Mouse (Mus musculus): ENCODE results near the gene Ubxn7. TPM values are rescaled to one million over a fixed set of nuclear protein-coding genes. Genes with fewer than 3 reads are reported as not detected.

The Ubxn7 gene
- polyA plus RNA-seq, 1 experiment from 2014 or later: 27.0 TPM

DNA sequence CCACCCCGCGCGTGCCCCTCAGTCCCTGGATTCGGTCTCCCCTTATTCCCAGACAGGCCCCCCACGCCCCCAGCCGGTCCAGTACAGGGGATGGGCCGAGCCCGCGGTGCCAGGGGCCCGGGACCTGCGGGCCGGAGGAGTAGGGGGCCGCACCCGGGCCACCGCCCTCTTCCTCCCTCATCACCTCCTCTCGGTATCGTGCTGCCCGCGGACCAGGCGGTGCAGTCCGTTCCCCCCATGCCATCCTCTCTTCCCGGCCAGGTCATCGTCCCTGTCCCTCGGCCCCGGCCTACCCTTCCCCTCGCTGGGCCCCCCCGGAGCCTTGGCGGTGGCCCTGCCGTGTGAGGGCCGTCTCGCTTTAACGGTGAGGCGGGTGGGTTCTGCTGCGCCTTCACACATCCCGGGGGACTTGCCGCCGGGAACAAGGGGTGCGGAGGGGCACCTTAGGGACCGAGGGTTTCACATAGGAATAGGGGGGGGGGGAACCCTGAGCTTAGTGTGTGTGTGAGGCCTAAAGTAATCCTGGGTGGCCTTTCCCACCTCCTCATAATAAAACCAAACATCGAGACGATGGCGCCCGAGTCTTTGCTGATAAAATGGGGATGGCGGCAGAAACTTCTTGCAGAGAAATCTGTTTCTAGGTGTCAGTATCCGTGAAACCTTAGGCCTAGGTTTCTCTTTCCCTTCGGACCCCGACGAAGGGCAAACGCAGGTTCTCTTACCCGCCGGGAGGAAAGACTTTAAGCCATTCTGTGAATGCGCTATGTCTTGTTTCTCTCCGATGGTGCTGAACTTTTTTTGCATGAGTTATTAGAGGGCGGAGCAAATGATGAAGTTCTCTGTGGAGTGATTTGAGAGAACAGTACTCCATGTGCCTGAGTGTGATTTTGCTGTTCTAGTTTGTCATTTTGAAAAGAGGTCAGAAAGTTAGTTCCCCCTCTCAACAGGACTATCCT lies 777 bp downstream of the Ubxn7 start:
- Histone ChIP-seq H3K9me3 (no peaks in the 10 kb centered on the region), H3K4me1 (peaks cover 16% of the 10 kb centered on the region), H3K4me3 (peak overlapping the region; percentile 99), H3K27me3 (replicated peaks; ENCODE audit: low read depth, poor library complexity, severe bottlenecking) (no peaks in the 10 kb centered on the region), H3K27ac (replicated peaks) (peak overlapping the region; percentile 99), H3K36me3 (replicated peaks) (peaks cover 3% of the 10 kb centered on the region; the same call in 1 of the 2 replicates)
- WGBS: under 1% methylated on average over 54 of the region's 54 CpGs
- peak; percentile 75 for DNase-seq (ENCODE audit: low spot score)

DNA sequence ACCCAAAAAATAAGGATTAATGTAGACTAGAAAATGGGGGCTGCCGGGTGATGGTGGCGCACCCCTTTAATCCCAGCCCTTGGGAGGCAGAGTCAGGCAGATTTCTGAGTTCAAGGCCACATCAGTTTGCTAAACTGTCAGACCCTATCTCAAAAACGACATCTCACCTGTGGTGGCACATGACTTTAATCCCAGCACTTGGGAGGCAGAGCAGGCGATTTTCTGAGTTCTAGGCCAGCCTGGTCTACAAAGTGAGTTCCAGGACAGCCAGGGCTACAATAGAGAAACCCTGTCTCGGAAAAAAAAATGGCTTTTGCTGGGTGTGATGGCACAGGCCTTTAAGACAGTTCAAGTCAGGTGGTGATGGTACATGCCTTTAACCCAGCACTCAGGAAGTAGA lies 3.1 kb downstream of the Ubxn7 start:
- no peak overlapping the region for H3K4me3 ChIP-seq
- H3K36me3 ChIP-seq (replicated peaks): peaks cover 3% of the 10 kb centered on the region; the same call in 1 of the 2 replicates
- H3K4me1 ChIP-seq: peaks cover 16% of the 10 kb centered on the region
- no peaks in the 10 kb centered on the region for H3K9me3 ChIP-seq
- 89% methylated on average over 5 of the region's 5 CpGs for WGBS
- H3K27ac ChIP-seq (replicated peaks): no peak overlapping the region
- DNase-seq (ENCODE audit: low spot score): no peak
- no peaks in the 10 kb centered on the region for H3K27me3 ChIP-seq (replicated peaks; ENCODE audit: low read depth, poor library complexity, severe bottlenecking)

DNA sequence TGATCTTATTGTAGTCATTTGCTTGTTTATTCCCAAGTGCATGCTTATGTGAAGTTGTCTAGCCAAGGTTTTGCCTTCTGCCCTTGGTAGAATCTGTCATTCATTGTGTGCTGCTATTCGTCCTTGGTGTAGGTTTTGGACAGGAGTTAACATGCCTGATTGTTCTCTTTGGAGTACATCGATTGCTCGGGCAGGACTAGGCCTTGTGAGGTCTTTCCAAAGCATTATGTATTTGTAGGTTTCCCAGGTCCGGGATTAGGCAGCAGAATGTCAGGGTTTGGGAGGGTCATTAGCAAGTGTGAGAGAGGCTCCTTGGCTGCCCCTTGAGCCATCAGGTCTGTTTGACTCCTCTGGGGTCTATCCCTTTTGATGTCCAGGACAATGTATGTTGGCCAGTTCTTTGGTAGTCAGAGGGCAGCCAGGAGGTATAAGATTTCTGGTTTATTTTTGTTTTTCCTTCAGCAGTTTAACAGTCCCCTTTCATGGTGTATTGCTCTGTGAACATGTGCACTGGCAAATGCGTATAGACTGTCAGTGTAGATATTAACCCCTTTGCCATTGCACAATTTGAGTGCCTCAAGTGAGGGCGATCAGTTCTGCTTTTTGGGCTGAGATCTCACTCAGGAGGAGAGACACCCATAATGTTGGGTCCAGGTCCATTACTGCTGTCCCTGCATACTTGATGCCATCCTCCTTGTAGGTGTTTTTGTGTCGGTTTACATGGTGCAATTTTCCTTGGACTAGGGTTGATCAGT lies 4.1 kb downstream of the Ubxn7 start:
- Histone ChIP-seq H3K27ac (replicated peaks) (no peak overlapping the region), H3K4me1 (peaks cover 10% of the 10 kb centered on the region), H3K9me3 (no peaks in the 10 kb centered on the region), H3K4me3 (no peak overlapping the region), H3K36me3 (replicated peaks) (peaks cover 3% of the 10 kb centered on the region), H3K27me3 (replicated peaks; ENCODE audit: low read depth, poor library complexity, severe bottlenecking) (no peaks in the 10 kb centered on the region)
- no peak for DNase-seq (ENCODE audit: low spot score)
- WGBS: 80% methylated on average over 7 of the region's 7 CpGs

DNA sequence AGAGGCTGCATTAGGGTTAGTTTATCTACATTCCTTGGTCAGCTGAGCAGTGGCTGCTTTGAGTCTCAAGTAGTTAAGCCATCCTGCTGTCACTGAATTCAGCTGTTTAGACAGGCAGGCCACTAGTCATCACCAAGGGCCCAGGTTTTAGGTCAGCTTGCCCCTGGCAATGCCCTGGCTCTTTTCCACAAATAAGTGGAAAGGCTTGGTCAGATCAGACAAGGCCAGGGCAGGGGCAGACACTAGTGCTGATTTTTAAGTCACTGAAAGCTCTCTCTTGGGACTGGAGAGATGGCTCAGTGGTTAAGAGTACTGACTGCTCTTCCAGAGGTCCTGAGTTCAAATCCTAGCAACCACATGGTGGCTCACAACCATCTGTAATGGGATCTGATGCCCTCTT lies 4.9 kb downstream of the Ubxn7 start:
- DNase-seq (ENCODE audit: low spot score): no peak
- no peaks in the 10 kb centered on the region for H3K9me3 ChIP-seq
- H3K27me3 ChIP-seq (replicated peaks; ENCODE audit: low read depth, poor library complexity, severe bottlenecking): no peaks in the 10 kb centered on the region
- peaks cover 8% of the 10 kb centered on the region for H3K4me1 ChIP-seq
- H3K27ac ChIP-seq (replicated peaks): no peak overlapping the region
- H3K4me3 ChIP-seq: no peak overlapping the region
- H3K36me3 ChIP-seq (replicated peaks): peaks cover 3% of the 10 kb centered on the region

DNA sequence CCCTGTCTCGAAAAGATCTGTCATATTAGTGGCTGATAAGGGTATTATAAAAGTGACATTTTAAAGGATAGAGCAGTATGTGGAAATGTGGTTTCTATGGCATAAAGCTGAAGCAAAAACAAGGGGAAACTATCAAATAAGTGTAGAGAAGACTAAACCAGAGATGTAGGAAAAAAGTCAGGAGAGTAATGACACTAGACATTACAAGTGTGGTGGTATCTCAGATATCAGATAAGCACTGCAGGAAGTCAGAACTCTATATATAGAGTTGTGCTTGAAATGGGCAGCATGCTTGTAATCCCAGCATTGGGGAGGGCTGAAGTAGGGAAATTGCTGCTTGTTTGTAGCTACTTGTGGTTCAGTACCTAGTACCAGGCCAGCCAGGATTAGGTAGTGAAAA lies 8.4 kb downstream of the Ubxn7 start:
- Histone ChIP-seq H3K4me3 (no peak overlapping the region), H3K27ac (replicated peaks) (no peak overlapping the region), H3K4me1 (peaks cover 6% of the 10 kb centered on the region), H3K9me3 (no peaks in the 10 kb centered on the region), H3K36me3 (replicated peaks) (no peaks in the 10 kb centered on the region; the same call in none of the 2 replicates), H3K27me3 (replicated peaks; ENCODE audit: low read depth, poor library complexity, severe bottlenecking) (no peaks in the 10 kb centered on the region)
- no peak for DNase-seq (ENCODE audit: low spot score)
- 85% methylated on average over 1 of the region's 1 CpGs for WGBS

DNA sequence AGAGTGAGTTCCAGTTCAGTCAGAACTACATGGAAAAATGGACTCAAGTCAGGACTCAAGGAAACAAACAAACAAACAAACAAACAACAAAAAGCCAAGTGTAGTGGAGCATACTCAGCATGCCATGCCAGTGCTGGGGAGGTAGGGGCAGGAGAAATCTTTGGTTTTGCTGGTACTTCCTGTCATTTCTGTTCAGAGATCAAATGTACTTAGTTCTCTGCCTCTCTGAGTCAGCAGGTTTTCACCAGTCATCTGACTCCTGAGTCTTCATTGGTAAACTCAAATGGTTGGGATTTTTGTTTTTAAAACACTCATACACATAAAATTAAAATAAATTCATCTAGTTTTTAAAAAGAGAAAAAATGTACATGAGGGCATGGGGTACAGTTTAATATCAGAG lies 13.5 kb downstream of the Ubxn7 start:
- no peak overlapping the region for H3K27ac ChIP-seq (replicated peaks)
- peaks cover 5% of the 10 kb centered on the region for H3K36me3 ChIP-seq (replicated peaks)
- DNase-seq (ENCODE audit: low spot score): no peak
- H3K4me1 ChIP-seq: no peaks in the 10 kb centered on the region
- no peaks in the 10 kb centered on the region for H3K27me3 ChIP-seq (replicated peaks; ENCODE audit: low read depth, poor library complexity, severe bottlenecking)
- H3K9me3 ChIP-seq: no peaks in the 10 kb centered on the region
- no peak overlapping the region for H3K4me3 ChIP-seq

DNA sequence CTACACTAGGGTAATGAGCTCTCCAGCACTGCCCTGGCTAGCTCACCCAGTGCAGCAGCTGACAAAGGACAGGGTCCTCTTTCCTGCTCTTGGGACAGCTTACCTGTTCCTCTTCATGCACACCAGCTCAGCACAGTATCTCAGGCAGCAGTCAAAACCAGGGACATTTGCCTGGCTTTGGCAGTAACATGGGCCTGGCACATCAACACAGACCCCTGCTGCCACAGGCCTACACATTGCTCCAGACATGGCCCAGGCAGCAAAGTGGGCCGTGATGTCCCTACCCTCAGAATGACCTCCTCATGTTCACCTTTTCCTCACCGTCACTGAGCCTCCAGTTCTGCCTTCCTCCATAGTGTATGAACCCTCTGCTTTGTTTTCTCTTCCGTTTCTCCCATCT lies 18.7 kb downstream of the Ubxn7 start:
- Histone ChIP-seq H3K4me3 (no peak overlapping the region), H3K36me3 (replicated peaks) (peaks cover 48% of the 10 kb centered on the region), H3K4me1 (no peaks in the 10 kb centered on the region), H3K27ac (replicated peaks) (no peak overlapping the region), H3K9me3 (no peaks in the 10 kb centered on the region), H3K27me3 (replicated peaks; ENCODE audit: low read depth, poor library complexity, severe bottlenecking) (no peaks in the 10 kb centered on the region)
- 88% methylated on average over 3 of the region's 3 CpGs for WGBS
- no peak for DNase-seq (ENCODE audit: low spot score)

DNA sequence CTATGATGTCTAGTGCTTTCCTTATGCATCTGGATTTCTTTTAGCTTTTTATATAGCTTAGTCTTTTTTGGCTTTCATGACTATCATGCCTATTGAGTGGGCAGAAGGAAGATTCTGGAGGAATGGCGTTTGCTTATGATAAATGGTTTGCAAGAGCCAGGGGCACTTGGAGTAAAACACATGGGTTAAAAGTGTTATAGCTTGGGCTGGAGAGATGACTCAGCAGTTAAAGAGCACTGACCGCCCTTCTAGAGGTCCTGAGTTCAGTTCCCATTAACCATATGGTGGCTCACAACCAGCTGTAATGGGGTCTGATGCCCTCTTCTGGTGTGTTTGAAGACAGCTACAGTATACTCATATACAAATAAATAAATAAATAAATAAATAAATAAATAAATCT lies 31.5 kb downstream of the Ubxn7 start:
- 82% methylated on average over 2 of the region's 2 CpGs for WGBS
- H3K9me3 ChIP-seq: no peaks in the 10 kb centered on the region
- peaks cover 82% of the 10 kb centered on the region for H3K36me3 ChIP-seq (replicated peaks)
- no peak overlapping the region for H3K27ac ChIP-seq (replicated peaks)
- H3K4me3 ChIP-seq: no peak overlapping the region
- DNase-seq (ENCODE audit: low spot score): no peak
- no peaks in the 10 kb centered on the region for H3K4me1 ChIP-seq
- H3K27me3 ChIP-seq (replicated peaks; ENCODE audit: low read depth, poor library complexity, severe bottlenecking): no peaks in the 10 kb centered on the region

DNA sequence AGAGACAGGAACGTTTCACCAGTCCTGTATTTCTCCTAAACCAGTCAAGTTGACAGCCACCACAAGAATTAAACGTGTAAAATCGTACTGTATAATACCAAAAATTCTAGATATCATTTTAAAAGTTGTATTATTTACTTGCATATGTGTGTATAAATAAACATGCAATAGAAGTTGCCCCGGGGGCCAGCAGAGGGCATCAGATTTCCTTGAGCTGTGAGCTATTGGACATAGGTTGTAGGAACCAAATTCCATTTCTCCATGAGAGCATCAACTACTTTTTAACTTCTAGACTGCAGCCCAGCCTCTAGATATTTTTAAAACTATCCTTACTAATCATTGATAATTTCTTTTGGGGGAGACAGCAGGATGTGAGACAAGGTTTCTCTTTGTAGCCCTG lies 39.3 kb downstream of the Ubxn7 start:
- no peaks in the 10 kb centered on the region for H3K27me3 ChIP-seq (replicated peaks; ENCODE audit: low read depth, poor library complexity, severe bottlenecking)
- H3K36me3 ChIP-seq (replicated peaks): peaks cover 93% of the 10 kb centered on the region
- DNase-seq (ENCODE audit: low spot score): peak; percentile 21
- 88% methylated on average over 4 of the region's 4 CpGs for WGBS
- no peaks in the 10 kb centered on the region for H3K4me1 ChIP-seq
- H3K4me3 ChIP-seq: no peak overlapping the region
- no peak overlapping the region for H3K27ac ChIP-seq (replicated peaks)
- no peaks in the 10 kb centered on the region for H3K9me3 ChIP-seq

DNA sequence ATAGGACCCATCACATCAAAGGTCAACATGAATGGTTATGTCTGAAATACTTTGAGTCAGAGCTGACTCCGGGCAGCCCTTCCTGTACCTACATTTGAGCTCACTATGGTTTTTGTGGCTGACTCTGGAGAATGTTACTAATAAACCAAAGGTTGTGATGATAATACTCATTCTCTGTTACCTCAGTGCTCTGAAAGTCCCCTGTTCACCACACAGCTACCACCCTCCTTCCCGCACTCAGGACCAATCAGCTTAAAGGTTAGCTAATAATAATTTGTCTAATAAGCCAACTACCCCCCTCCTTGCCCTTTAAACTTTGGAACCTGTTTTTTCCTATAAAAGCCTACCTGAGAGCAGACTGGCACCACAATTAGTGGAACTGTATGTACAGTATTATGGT lies 47.5 kb downstream of the Ubxn7 start:
- H3K4me1 ChIP-seq: no peaks in the 10 kb centered on the region
- no peak for DNase-seq (ENCODE audit: low spot score)
- H3K9me3 ChIP-seq: no peaks in the 10 kb centered on the region
- H3K27me3 ChIP-seq (replicated peaks; ENCODE audit: low read depth, poor library complexity, severe bottlenecking): no peaks in the 10 kb centered on the region
- whole genome bisulfite sequencing: 98% methylated on average over 2 of the region's 2 CpGs
- H3K27ac ChIP-seq (replicated peaks): no peak overlapping the region
- peaks cover 100% of the 10 kb centered on the region for H3K36me3 ChIP-seq (replicated peaks)
- H3K4me3 ChIP-seq: no peak overlapping the region

DNA sequence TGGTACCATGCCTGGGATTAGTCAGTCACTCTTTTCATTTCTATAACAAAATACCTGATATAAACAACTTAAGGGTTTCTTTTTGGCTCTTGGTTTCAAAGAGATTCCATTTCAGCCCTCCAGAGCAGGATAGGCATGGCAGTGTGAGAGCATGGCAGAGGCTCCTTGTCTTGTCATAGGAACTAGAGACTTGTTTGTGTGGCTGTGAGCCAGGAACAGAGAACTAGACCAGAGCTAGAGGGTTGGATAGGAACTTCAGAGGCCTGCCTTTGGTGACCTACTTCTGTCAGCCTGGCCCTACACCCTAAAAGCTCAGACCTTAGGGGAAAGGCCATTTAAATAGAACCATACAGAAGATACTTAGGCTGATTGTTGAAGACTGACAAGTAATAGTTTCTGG lies 50.8 kb downstream of the Ubxn7 start:
- H3K9me3 ChIP-seq: no peaks in the 10 kb centered on the region
- no peaks in the 10 kb centered on the region for H3K27me3 ChIP-seq (replicated peaks; ENCODE audit: low read depth, poor library complexity, severe bottlenecking)
- no peak overlapping the region for H3K4me3 ChIP-seq
- H3K36me3 ChIP-seq (replicated peaks): peaks cover 96% of the 10 kb centered on the region
- no peak overlapping the region for H3K27ac ChIP-seq (replicated peaks)
- no peaks in the 10 kb centered on the region for H3K4me1 ChIP-seq
- DNase-seq (ENCODE audit: low spot score): no peak

DNA sequence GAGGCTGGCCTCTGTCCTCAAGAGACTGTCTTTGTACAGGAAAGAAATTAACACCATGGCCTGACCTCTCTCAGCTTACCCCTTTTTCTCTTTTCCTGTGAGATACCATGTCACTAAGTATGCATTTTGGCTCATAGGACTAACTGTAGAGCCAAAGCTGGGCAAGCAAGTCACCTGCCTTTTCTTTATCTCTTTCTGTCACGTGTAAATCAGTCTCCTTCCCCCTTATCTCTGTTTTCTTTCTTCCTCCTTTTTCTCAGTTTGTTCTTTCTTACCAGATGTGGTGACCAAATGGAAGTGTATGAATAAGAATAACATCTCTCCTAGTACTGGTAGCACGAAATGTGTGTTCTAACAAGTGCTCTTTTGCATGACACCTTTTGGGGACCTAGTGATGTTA lies 52.8 kb downstream of the Ubxn7 start:
- no peak for DNase-seq (ENCODE audit: low spot score)
- H3K27ac ChIP-seq (replicated peaks): no peak overlapping the region
- no peaks in the 10 kb centered on the region for H3K9me3 ChIP-seq
- peaks cover 88% of the 10 kb centered on the region for H3K36me3 ChIP-seq (replicated peaks)
- H3K4me3 ChIP-seq: no peak overlapping the region
- 92% methylated on average over 2 of the region's 2 CpGs for WGBS
- H3K4me1 ChIP-seq: no peaks in the 10 kb centered on the region
- H3K27me3 ChIP-seq (replicated peaks; ENCODE audit: low read depth, poor library complexity, severe bottlenecking): no peaks in the 10 kb centered on the region

DNA sequence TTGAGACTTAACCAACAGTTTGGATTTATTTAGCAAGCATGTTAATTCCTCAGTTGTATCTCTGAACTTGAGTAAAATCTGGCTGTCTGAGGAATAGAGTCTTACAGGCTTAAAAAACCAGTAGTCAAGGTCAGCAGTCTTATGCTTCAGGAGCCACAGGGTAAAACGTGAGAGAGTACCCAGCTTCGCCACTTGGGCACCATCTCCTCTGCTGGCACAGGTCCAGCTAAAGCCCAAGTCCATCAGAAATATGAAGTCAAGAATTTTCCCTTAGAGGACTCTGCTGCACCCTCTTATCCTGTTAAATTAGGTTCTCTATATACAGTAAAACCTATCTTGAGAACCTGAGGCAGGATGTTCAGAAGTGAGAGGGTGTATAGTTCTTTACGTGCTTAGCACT lies 54.8 kb downstream of the Ubxn7 start:
- WGBS: 89% methylated on average over 3 of the region's 3 CpGs
- Histone ChIP-seq H3K4me1 (no peaks in the 10 kb centered on the region), H3K36me3 (replicated peaks) (peaks cover 88% of the 10 kb centered on the region), H3K27ac (replicated peaks) (no peak overlapping the region), H3K27me3 (replicated peaks; ENCODE audit: low read depth, poor library complexity, severe bottlenecking) (no peaks in the 10 kb centered on the region), H3K4me3 (no peak overlapping the region), H3K9me3 (no peaks in the 10 kb centered on the region)
- DNase-seq (ENCODE audit: low spot score): no peak

All from embryonic facial prominence, embryonic 10.5 days (tissue).